Mouse (Mus musculus): Measurements from ENCODE around the gene Phyhd1.

GRCm38 (mm10) chr2:30267466-30267865 is 1.5 kb downstream of the Phyhd1 start:
- TF ChIP-seq NRF1 (IDR thresholded peaks at IDR 0.05; ENCODE audit: insufficient read depth, low read depth, low read length, poor library complexity, severe bottlenecking) (no peak), CTCF (IDR thresholded peaks at IDR 0.05 in 2 of 3, conservative IDR thresholded peaks at IDR 0.05 in 1 of 3; ENCODE audit: control insufficient read depth in 1 of 3, insufficient read depth in 1 of 3, low read depth in 2 of 3, low read length in 3 of 3, poor library complexity in 1 of 3, severe bottlenecking in 1 of 3) (no peak), POLR2A (IDR thresholded peaks at IDR 0.05; ENCODE audit: control insufficient read depth in 1 of 2, insufficient read depth in 1 of 2, low read depth in 1 of 2, low read length in 2 of 2, poor library complexity in 1 of 2) (no peak), KAT2A (conservative IDR thresholded peaks at IDR 0.05; ENCODE audit: low read depth, low read length) (no peak), ETS1 (IDR thresholded peaks at IDR 0.05; ENCODE audit: low read depth, low read length) (no peak), TAL1 (IDR thresholded peaks at IDR 0.05; ENCODE audit: low read length) (no peak)

Measured in MEL (cell line).